Mouse (Mus musculus) thymus, postnatal 25 days (tissue): Measurements from ENCODE around the gene Ptbp1.

Source experiments
- DNase-seq: peaks from one replicate; pipeline ENCODE4 v3.0.0; 2022

Gene Ptbp1

GRCm38 (mm10) chr10:79859116-79859515, 4.9 kb downstream of the Ptbp1 start:
- no peak for DNase-seq

GRCm38 (mm10) chr10:79860079-79860911, 6.1 kb downstream of the Ptbp1 start:
- no peak for DNase-seq

- DNase-seq, result no peak
Observed at GRCm38 (mm10) chr10:79861230-79862048, 7.2 kb downstream of the Ptbp1 start.

- no peak for DNase-seq
Observed at GRCm38 (mm10) chr10:79862049-79862788, 8.0 kb downstream of the Ptbp1 start.

- DNase-seq, result no peak
Observed at GRCm38 (mm10) chr10:79862925-79863324, 8.7 kb downstream of the Ptbp1 start.

- no peak for DNase-seq
Observed at GRCm38 (mm10) chr10:79864351-79865188, 10.3 kb downstream of the Ptbp1 start.

GRCm38 (mm10) chr10:79865189-79865601, 11.0 kb downstream of the Ptbp1 start:
- no peak for DNase-seq

- DNase-seq, result no peak
Observed at GRCm38 (mm10) chr10:79865801-79866295, 11.6 kb downstream of the Ptbp1 start.

GRCm38 (mm10) chr10:79866601-79867000, 12.4 kb downstream of the Ptbp1 start:
- no peak for DNase-seq

- no peak for DNase-seq
Observed at GRCm38 (mm10) chr10:79871845-79872244, 17.6 kb downstream of the Ptbp1 start.

GRCm38 (mm10) chr10:79872862-79873261, 18.6 kb downstream of the Ptbp1 start:
- no peak for DNase-seq

- no peak for DNase-seq
Observed at GRCm38 (mm10) chr10:79873313-79873712, 19.1 kb downstream of the Ptbp1 start.

- no peak for DNase-seq
Observed at GRCm38 (mm10) chr10:79873715-79874289, 19.6 kb downstream of the Ptbp1 start.

- DNase-seq, result no peak
Observed at GRCm38 (mm10) chr10:79874290-79874862, 20.1 kb downstream of the Ptbp1 start, which contains the start of the genes Prtn3 and Plppr3. Gene Prtn3, plus strand, starts transcription at chr10:79874476. Gene Plppr3, minus strand, starts transcription at chr10:79874634.

- no peak for DNase-seq
Observed at GRCm38 (mm10) chr10:79877174-79877573, 22.9 kb downstream of the Ptbp1 start.

- DNase-seq, result no peak
Observed at GRCm38 (mm10) chr10:79877757-79878156, 23.5 kb downstream of the Ptbp1 start.

- no peak for DNase-seq
Observed at GRCm38 (mm10) chr10:79879527-79879926, 25.3 kb downstream of the Ptbp1 start.

GRCm38 (mm10) chr10:79880721-79881120, 26.5 kb downstream of the Ptbp1 start:
- DNase-seq, result no peak

- no peak for DNase-seq
Observed at GRCm38 (mm10) chr10:79881981-79882380, 27.8 kb downstream of the Ptbp1 start.

- DNase-seq, result peak; percentile 71
Observed at GRCm38 (mm10) chr10:79883297-79884084, 29.3 kb downstream of the Ptbp1 start.
